Mouse (Mus musculus) limb, embryonic 12.5 days (tissue): ENCODE measurements around the gene Myh14. TPM values are rescaled to one million over a fixed set of nuclear protein-coding genes. Genes with fewer than 3 reads are reported as not detected.

Source experiments
- ATAC-seq: fragments of 200-750 bp; cut with Nextera tagmentation; 2 replicates; pipeline ENCODE4 v1.8.0; 2017; ENCODE audit warnings: low read depth, moderate TSS enrichment; ENCODE audit not compliant: insufficient number of reproducible peaks, insufficient read depth, low FRiP score, low TSS enrichment
- H3K27ac ChIP-seq: fragments of 300-500 bp; sonication (generic); 2 replicates; pipeline ENCODE4 v1.5.1; 2016; ENCODE audit warnings: mild to moderate bottlenecking, moderate library complexity
- H3K27me3 ChIP-seq: fragments of 300-500 bp; sonication (generic); 2 replicates; pipeline ENCODE4 v1.6.1; 2016; ENCODE audit warnings: mild to moderate bottlenecking, moderate library complexity
- H3K36me3 ChIP-seq: fragments of 300-500 bp; sonication (generic); 2 replicates; pipeline ENCODE4 v1.6.1; 2016; ENCODE audit warnings: mild to moderate bottlenecking, moderate library complexity
- H3K4me1 ChIP-seq: fragments of 300-500 bp; sonication (generic); replicated peaks from 2 replicates; pipeline ENCODE4 v1.6.1; 2016
- H3K4me2 ChIP-seq: fragments of 300-500 bp; sonication (generic); 2 replicates; pipeline ENCODE4 v1.6.1; 2016; ENCODE audit warnings: mild to moderate bottlenecking, moderate library complexity
- H3K4me3 ChIP-seq: fragments of 300-500 bp; sonication (generic); replicated peaks from 2 replicates; pipeline ENCODE4 v1.5.1; 2016; ENCODE audit warnings: mild to moderate bottlenecking
- H3K9ac ChIP-seq: fragments of 300-500 bp; sonication (generic); replicated peaks from 2 replicates; pipeline ENCODE4 v1.6.1; 2016; ENCODE audit warnings: mild to moderate bottlenecking, moderate library complexity
- H3K9me3 ChIP-seq: fragments of 300-500 bp; sonication (generic); 2 replicates; pipeline ENCODE4 v1.6.1; 2016; ENCODE audit warnings: mild to moderate bottlenecking, moderate library complexity
- WGBS: fragments of 180-500 bp; shearing (Covaris S2); methylation state at CpG from one replicate; pipeline ENCODE4 v1.1.7; 2016; 5-methylcytosine and 5-hydroxymethylcytosine counted together
- polyA plus RNA-seq: library from polyadenylated mRNA; unstranded; fragments of >200 nt; fragmentation: Nextera tagmentation; extraction: Ambion mirVana; gene quantifications from 2 replicates; pipeline ENCODE4 v1.2.1, GENCODE M21; 2016

Myh14 gene
- polyA plus RNA-seq, 1 experiment from 2014 or later = 3.2 TPM

- no peak overlapping the region for H3K4me2 ChIP-seq
- no peak for ATAC-seq
- WGBS = 45% methylated on average over 5 of the region's 5 CpGs
Measured at GRCm38 (mm10) chr7:44576333-44576844, 94.3 kb downstream of the Myh14 start.

GRCm38 (mm10) chr7:44572956-44573484 is 97.6 kb downstream of the Myh14 start:
- 0 out of 2 replicates have a peak, but pooled peaks cover 15% of the 10 kb centered on the region for H3K27me3 ChIP-seq
- 84% methylated on average over 5 of the region's 5 CpGs for WGBS
- ATAC-seq = no peak

More at GRCm38 (mm10) chr7:44576333-44576844, 94.3 kb downstream of the Myh14 start:
- Histone ChIP-seq H3K36me3 (no peaks in the 10 kb centered on the region), H3K4me3 (no peak overlapping the region), H3K9ac (no peak overlapping the region), H3K27ac (no peak overlapping the region), H3K9me3 (no peaks in the 10 kb centered on the region), H3K27me3 (peaks cover 5% of the 10 kb centered on the region; the same call in 1 of the 2 replicates), H3K4me1 (no peaks in the 10 kb centered on the region)

GRCm38 (mm10) chr7:44572213-44572701 is 98.4 kb downstream of the Myh14 start, which contains the start of gene Napsa:
Gene Napsa (plus strand): TSS chr7:44572380.
- Histone ChIP-seq H3K4me1 (no peaks in the 10 kb centered on the region), H3K36me3 (no peaks in the 10 kb centered on the region), H3K27ac (no peak within 1 kb of the TSS), H3K4me2 (no peak within 1 kb of the TSS), H3K4me3 (no peak within 1 kb of the TSS), H3K9ac (no peak within 1 kb of the TSS), H3K9me3 (no peaks in the 10 kb centered on the region), H3K27me3 (0 out of 2 replicates have a peak, but pooled peaks cover 15% of the 10 kb centered on the region)
- WGBS = 45% methylated on average over 7 of the region's 7 CpGs
- ATAC-seq = no peak

More at GRCm38 (mm10) chr7:44572956-44573484, 97.6 kb downstream of the Myh14 start:
- Histone ChIP-seq H3K4me3 (no peak overlapping the region), H3K36me3 (no peaks in the 10 kb centered on the region), H3K9ac (no peak overlapping the region), H3K4me1 (no peaks in the 10 kb centered on the region), H3K4me2 (no peak overlapping the region), H3K27ac (no peak overlapping the region), H3K9me3 (no peaks in the 10 kb centered on the region)

GRCm38 (mm10) chr7:44571811-44572210 is 98.8 kb downstream of the Myh14 start:
- H3K36me3 ChIP-seq = no peaks in the 10 kb centered on the region
- ATAC-seq = no peak
- no peak overlapping the region for H3K4me3 ChIP-seq
- H3K27me3 ChIP-seq = 0 out of 2 replicates have a peak, but pooled peaks cover 15% of the 10 kb centered on the region
- H3K4me1 ChIP-seq = no peaks in the 10 kb centered on the region
- WGBS = 45% methylated on average over 4 of the region's 4 CpGs
- H3K9me3 ChIP-seq = no peaks in the 10 kb centered on the region
- no peak overlapping the region for H3K4me2 ChIP-seq
- no peak overlapping the region for H3K27ac ChIP-seq
- no peak overlapping the region for H3K9ac ChIP-seq

GRCm38 (mm10) chr7:44570989-44571388 is 99.7 kb downstream of the Myh14 start:
- no peak for ATAC-seq
- Histone ChIP-seq H3K4me1 (no peaks in the 10 kb centered on the region), H3K9me3 (no peaks in the 10 kb centered on the region), H3K27ac (no peak overlapping the region), H3K4me3 (no peak overlapping the region), H3K9ac (no peak overlapping the region), H3K4me2 (no peak overlapping the region), H3K36me3 (no peaks in the 10 kb centered on the region), H3K27me3 (0 out of 2 replicates have a peak, but pooled peaks cover 15% of the 10 kb centered on the region)
- WGBS = 72% methylated on average over 6 of the region's 6 CpGs

GRCm38 (mm10) chr7:44568803-44569202 is 101.8 kb downstream of the Myh14 start:
- WGBS = 75% methylated on average over 9 of the region's 9 CpGs
- ATAC-seq = no peak
- H3K27me3 ChIP-seq = peaks cover 15% of the 10 kb centered on the region; the same call in 1 of the 2 replicates
- H3K4me1 ChIP-seq = no peaks in the 10 kb centered on the region
- no peak overlapping the region for H3K4me3 ChIP-seq
- no peak overlapping the region for H3K27ac ChIP-seq
- H3K9me3 ChIP-seq = no peaks in the 10 kb centered on the region
- no peak overlapping the region for H3K4me2 ChIP-seq
- no peak overlapping the region for H3K9ac ChIP-seq
- H3K36me3 ChIP-seq = no peaks in the 10 kb centered on the region

GRCm38 (mm10) chr7:44565414-44565813 is 105.2 kb downstream of the Myh14 start:
- no peak overlapping the region for H3K27ac ChIP-seq
- no peaks in the 10 kb centered on the region for H3K36me3 ChIP-seq
- 78% methylated on average over 6 of the region's 6 CpGs for WGBS
- ATAC-seq = no peak
- peaks cover 7% of the 10 kb centered on the region; the same call in 1 of the 2 replicates for H3K27me3 ChIP-seq
- H3K4me1 ChIP-seq = no peaks in the 10 kb centered on the region
- no peaks in the 10 kb centered on the region for H3K9me3 ChIP-seq
- H3K9ac ChIP-seq = no peak overlapping the region
- H3K4me3 ChIP-seq = no peak overlapping the region
- no peak overlapping the region for H3K4me2 ChIP-seq

- ATAC-seq = no peak
- Histone ChIP-seq H3K9me3 (no peaks in the 10 kb centered on the region), H3K27ac (no peak overlapping the region), H3K4me1 (no peaks in the 10 kb centered on the region), H3K27me3 (peaks cover 7% of the 10 kb centered on the region; the same call in 1 of the 2 replicates), H3K36me3 (no peaks in the 10 kb centered on the region), H3K9ac (no peak overlapping the region), H3K4me3 (no peak overlapping the region), H3K4me2 (no peak overlapping the region)
- WGBS = 88% methylated on average over 10 of the region's 10 CpGs
Measured at GRCm38 (mm10) chr7:44564486-44564885, 106.2 kb downstream of the Myh14 start.

- no peak overlapping the region for H3K4me3 ChIP-seq
- no peak overlapping the region for H3K9ac ChIP-seq
- 51% methylated on average over 8 of the region's 8 CpGs for WGBS
- H3K4me2 ChIP-seq = no peak overlapping the region
- no peaks in the 10 kb centered on the region for H3K9me3 ChIP-seq
- no peak overlapping the region for H3K27ac ChIP-seq
- peaks cover under 1% of the 10 kb centered on the region; the same call in 1 of the 2 replicates for H3K27me3 ChIP-seq
- H3K4me1 ChIP-seq = no peaks in the 10 kb centered on the region
- no peak for ATAC-seq
- no peaks in the 10 kb centered on the region for H3K36me3 ChIP-seq
Measured at GRCm38 (mm10) chr7:44563284-44563683, 107.4 kb downstream of the Myh14 start.

GRCm38 (mm10) chr7:44560435-44561400 is 109.9 kb downstream of the Myh14 start:
- Histone ChIP-seq H3K9ac (no peak overlapping the region), H3K27ac (no peak overlapping the region), H3K9me3 (no peaks in the 10 kb centered on the region), H3K4me2 (no peak overlapping the region), H3K4me1 (no peaks in the 10 kb centered on the region), H3K4me3 (no peak overlapping the region), H3K27me3 (no peaks in the 10 kb centered on the region; the same call in 1 of the 2 replicates), H3K36me3 (no peaks in the 10 kb centered on the region)
- ATAC-seq = peak; percentile 59; the same call in 1 of the 2 replicates
- 54% methylated on average over 18 of the region's 18 CpGs for WGBS

GRCm38 (mm10) chr7:44557629-44558028 is 113.0 kb downstream of the Myh14 start:
- Histone ChIP-seq H3K4me2 (no peak overlapping the region), H3K9me3 (no peaks in the 10 kb centered on the region), H3K36me3 (no peaks in the 10 kb centered on the region), H3K9ac (no peak overlapping the region), H3K27me3 (no peaks in the 10 kb centered on the region), H3K4me3 (no peak overlapping the region), H3K4me1 (0 out of 2 replicates have a peak, but pooled peaks cover 6% of the 10 kb centered on the region), H3K27ac (no peak overlapping the region)
- ATAC-seq = no peak
- WGBS = 68% methylated on average over 2 of the region's 2 CpGs
